Mouse (Mus musculus): ENCODE data around the gene Ajuba. TPM values are rescaled to one million over a fixed set of nuclear protein-coding genes. Genes with fewer than 3 reads are reported as not detected.

The Ajuba gene
- polyA plus RNA-seq, 1 experiment from 2014 or later, result 3.9 TPM

DNA sequence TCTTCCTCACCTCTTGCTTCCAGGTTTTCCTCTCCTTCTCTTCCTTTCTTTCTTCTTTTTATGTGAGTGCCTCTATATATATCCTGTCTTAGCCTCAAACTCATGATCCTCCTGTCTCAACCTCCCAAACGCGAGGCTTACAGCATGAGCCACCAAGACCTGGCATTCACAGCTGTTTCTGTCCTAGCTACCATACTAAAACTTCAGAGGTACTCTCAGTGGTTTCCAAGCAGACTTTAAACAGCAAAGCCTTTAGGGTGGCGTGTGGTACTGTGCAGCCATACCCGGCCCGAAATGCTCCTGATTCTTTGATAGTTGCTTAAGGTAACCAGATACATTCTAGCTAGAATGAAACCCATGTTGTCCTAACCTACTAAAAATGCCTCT, 49.4 kb downstream of the Ajuba start:
- no peak overlapping the region for H3K27ac ChIP-seq
- WGBS (ENCODE audit: insufficient replicate concordance), result 17% methylated on average over 5 of the region's 5 CpGs
- peaks cover 8% of the 10 kb centered on the region for H3K4me1 ChIP-seq (replicated peaks)
- H3K4me2 ChIP-seq, result peak overlapping the region; percentile 49; the same call in 1 of the 2 replicates
- H3K27me3 ChIP-seq, result peaks cover 23% of the 10 kb centered on the region
- no peak overlapping the region for H3K4me3 ChIP-seq (replicated peaks)
- no peak overlapping the region for H3K9ac ChIP-seq
- no peaks in the 10 kb centered on the region for H3K36me3 ChIP-seq
- DNase-seq (no peak), ATAC-seq (ENCODE audit: low read depth) (no peak)
- no peaks in the 10 kb centered on the region for H3K9me3 ChIP-seq (replicated peaks)

DNA sequence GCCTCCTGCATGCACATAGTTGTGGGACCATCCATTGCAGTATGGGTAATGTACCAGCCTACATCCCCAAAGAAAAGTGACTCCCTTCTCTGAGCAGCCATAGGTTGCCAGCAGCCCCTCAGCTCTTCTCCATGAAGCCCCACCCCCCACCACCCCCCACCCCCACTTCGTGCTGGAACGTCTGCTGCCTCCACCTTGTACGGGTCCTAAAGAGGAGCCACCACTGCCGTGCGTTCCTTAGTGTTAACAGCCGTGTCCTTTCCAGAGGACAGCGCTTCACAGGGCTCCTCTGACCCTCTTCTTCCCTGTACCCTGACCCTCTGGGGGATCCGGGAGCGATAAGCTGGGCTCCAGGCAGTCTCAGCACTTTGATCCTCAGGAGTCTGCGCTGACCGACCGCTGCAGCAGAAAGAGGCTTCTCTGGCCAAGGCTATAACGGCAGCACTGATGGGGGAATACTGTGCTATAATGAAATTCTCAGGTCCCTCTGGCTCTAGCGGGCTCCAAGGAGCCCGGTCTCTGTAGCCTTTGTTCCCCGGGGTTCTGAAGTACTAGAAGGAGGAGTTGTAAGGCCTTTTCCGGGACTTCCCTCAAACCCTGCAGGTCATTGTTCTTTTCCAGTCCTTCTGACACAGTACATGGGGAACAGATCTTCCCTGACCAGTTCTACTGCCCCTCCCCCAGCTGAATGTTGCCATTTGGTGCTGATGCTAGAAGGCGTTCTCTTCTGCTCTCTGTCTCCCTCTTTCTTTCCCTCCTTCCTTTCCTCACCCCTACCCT, 49.9 kb downstream of the Ajuba start:
- Histone ChIP-seq H3K27ac (no peak overlapping the region), H3K9ac (no peak overlapping the region)
- WGBS (ENCODE audit: insufficient replicate concordance), result 3% methylated on average over 18 of the region's 18 CpGs

DNA sequence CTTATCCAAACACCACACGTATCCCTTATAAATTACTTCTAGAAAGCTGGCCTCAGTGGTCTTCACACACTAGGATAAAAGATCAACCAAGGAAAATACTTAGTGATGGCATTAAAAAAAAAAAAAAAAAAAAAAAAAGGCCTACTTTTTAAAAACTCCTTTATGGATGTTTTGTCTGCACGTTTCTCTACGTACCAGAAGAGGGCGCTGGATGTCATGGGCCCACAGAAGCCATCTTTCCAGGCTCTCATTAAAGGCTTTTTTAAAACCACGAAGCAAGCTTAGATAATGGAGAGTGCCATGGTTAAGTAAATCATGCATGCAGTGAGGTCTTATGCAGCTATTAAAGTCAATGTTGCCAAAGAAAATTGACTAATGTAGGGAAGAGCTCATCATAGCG, 53.8 kb downstream of the Ajuba start:
- WGBS (ENCODE audit: insufficient replicate concordance), result 26% methylated on average over 6 of the region's 6 CpGs
- Histone ChIP-seq H3K9ac (no peak overlapping the region), H3K36me3 (no peaks in the 10 kb centered on the region), H3K4me3 (replicated peaks) (no peak overlapping the region), H3K4me2 (no peak overlapping the region), H3K27ac (no peak overlapping the region), H3K9me3 (replicated peaks) (no peaks in the 10 kb centered on the region), H3K4me1 (replicated peaks) (peaks cover 7% of the 10 kb centered on the region), H3K27me3 (peaks cover 23% of the 10 kb centered on the region)
- DNase-seq, result no peak
- ATAC-seq (ENCODE audit: low read depth), result no peak

More for the DNA sequence above, 49.9 kb downstream of the Ajuba start:
- Histone ChIP-seq H3K4me3 (replicated peaks) (peak overlapping the region; percentile 27), H3K4me2 (peak overlapping the region; percentile 49), H3K27me3 (peaks cover 23% of the 10 kb centered on the region), H3K36me3 (no peaks in the 10 kb centered on the region), H3K9me3 (replicated peaks) (no peaks in the 10 kb centered on the region), H3K4me1 (replicated peaks) (peaks cover 8% of the 10 kb centered on the region)
- DNase-seq, result no peak
- ATAC-seq (ENCODE audit: low read depth), result no peak

MicroRNAs encoded within 50 kb of the gene (microRNA counts, 519-probe panel; counts per million panel counts)
- 114 counts per million for microRNA mmu-miR-686

Small RNA genes lying within 50 kb of the gene (microRNA-seq; reads per million reads assigned to microRNA genes)
- gene Mir686, result not detected

Other genes with a start within 250 kb of the Ajuba start
- 21.4 and 22.3 TPM in 2 replicates for gene Oxa1l, start 216.7 kb downstream of the Ajuba start, polyA plus RNA-seq (2015; fragmentation: Nextera tagmentation; extraction: Ambion mirVana)
- 8.6 and 10.3 TPM in 2 replicates for gene Slc7a7, start 159.8 kb downstream of the Ajuba start, polyA plus RNA-seq (2015; fragmentation: Nextera tagmentation; extraction: Ambion mirVana)
- 244 and 265 TPM in 2 replicates for gene Mrpl52, start 150.6 kb downstream of the Ajuba start, polyA plus RNA-seq (2015; fragmentation: Nextera tagmentation; extraction: Ambion mirVana)
- gene Mmp14, start 145.9 kb downstream of the Ajuba start, polyA plus RNA-seq (2015; fragmentation: Nextera tagmentation; extraction: Ambion mirVana), result 19.8 and 23.2 TPM in 2 replicates
- gene Lrp10, start 113.4 kb downstream of the Ajuba start, polyA plus RNA-seq (2015; fragmentation: Nextera tagmentation; extraction: Ambion mirVana), result 18.4 and 21.2 TPM in 2 replicates
- 0.06 and 0.12 TPM in 2 replicates for gene Rem2, start 101.5 kb downstream of the Ajuba start, polyA plus RNA-seq (2015; fragmentation: Nextera tagmentation; extraction: Ambion mirVana)
- 41.6 and 48.9 TPM in 2 replicates for gene Prmt5, start 60.0 kb downstream of the Ajuba start, polyA plus RNA-seq (2015; fragmentation: Nextera tagmentation; extraction: Ambion mirVana)
- 45.6 and 47.5 TPM in 2 replicates for gene Haus4, start 22.9 kb downstream of the Ajuba start, polyA plus RNA-seq (2015; fragmentation: Nextera tagmentation; extraction: Ambion mirVana)
- gene 4931414P19Rik, start 28.4 kb upstream of the Ajuba start, polyA plus RNA-seq (2015; fragmentation: Nextera tagmentation; extraction: Ambion mirVana), result 2.7 and 3.0 TPM in 2 replicates
- 262 and 266 TPM in 2 replicates for gene Psmb5, start 40.5 kb upstream of the Ajuba start, polyA plus RNA-seq (2015; fragmentation: Nextera tagmentation; extraction: Ambion mirVana)
- not detected in 2 replicates for gene Psmb11, start 43.9 kb upstream of the Ajuba start, polyA plus RNA-seq (2015; fragmentation: Nextera tagmentation; extraction: Ambion mirVana)
- gene Gm17606, start 63.4 kb upstream of the Ajuba start, polyA plus RNA-seq (2015; fragmentation: Nextera tagmentation; extraction: Ambion mirVana), result not detected in 2 replicates
- 0.25 and 0.38 TPM in 2 replicates for gene Cdh24, start 63.8 kb upstream of the Ajuba start, polyA plus RNA-seq (2015; fragmentation: Nextera tagmentation; extraction: Ambion mirVana)
- 46.3 and 51.6 TPM in 2 replicates for gene 1700123O20Rik, start 108.7 kb upstream of the Ajuba start, polyA plus RNA-seq (2015; fragmentation: Nextera tagmentation; extraction: Ambion mirVana)
- gene Acin1, start 109.4 kb upstream of the Ajuba start, polyA plus RNA-seq (2015; fragmentation: Nextera tagmentation; extraction: Ambion mirVana), result 62.5 and 68.7 TPM in 2 replicates
- gene Gm29776, start 121.3 kb upstream of the Ajuba start, polyA plus RNA-seq (2015; fragmentation: Nextera tagmentation; extraction: Ambion mirVana), result 0.03 and 0.05 TPM in 2 replicates
- 3.4 and 3.5 TPM in 2 replicates for gene Cebpe, start 134.6 kb upstream of the Ajuba start, polyA plus RNA-seq (2015; fragmentation: Nextera tagmentation; extraction: Ambion mirVana)
- gene Slc7a8, start 204.4 kb upstream of the Ajuba start, polyA plus RNA-seq (2015; fragmentation: Nextera tagmentation; extraction: Ambion mirVana), result 2.1 and 3.6 TPM in 2 replicates
- gene Rnf212b, start 236.6 kb upstream of the Ajuba start, polyA plus RNA-seq (2015; fragmentation: Nextera tagmentation; extraction: Ambion mirVana), result not detected in 2 replicates